Mouse (Mus musculus) brain, embryonic 14.5 days (tissue): ENCODE data around the gene Cdkn2a.

Experiments
- CTCF ChIP-seq: fragments of 200-500 bp; IDR thresholded peaks from 2 replicates; pipeline ENCODE4 v1.5.1; 2012; ENCODE audit warnings: inconsistent platforms, mild to moderate bottlenecking, moderate library complexity, borderline replicate concordance; ENCODE audit not compliant: insufficient read depth, insufficient read length; ENCODE audit errors: extremely low read depth
- POLR2A ChIP-seq: fragments of 200-500 bp; IDR thresholded peaks from 2 replicates; pipeline ENCODE4 v1.6.1; 2012; ENCODE audit warnings: mild to moderate bottlenecking, inconsistent platforms, borderline replicate concordance; ENCODE audit not compliant: poor library complexity, insufficient read depth, insufficient read length, severe bottlenecking; ENCODE audit errors: extremely low read depth

DNA sequence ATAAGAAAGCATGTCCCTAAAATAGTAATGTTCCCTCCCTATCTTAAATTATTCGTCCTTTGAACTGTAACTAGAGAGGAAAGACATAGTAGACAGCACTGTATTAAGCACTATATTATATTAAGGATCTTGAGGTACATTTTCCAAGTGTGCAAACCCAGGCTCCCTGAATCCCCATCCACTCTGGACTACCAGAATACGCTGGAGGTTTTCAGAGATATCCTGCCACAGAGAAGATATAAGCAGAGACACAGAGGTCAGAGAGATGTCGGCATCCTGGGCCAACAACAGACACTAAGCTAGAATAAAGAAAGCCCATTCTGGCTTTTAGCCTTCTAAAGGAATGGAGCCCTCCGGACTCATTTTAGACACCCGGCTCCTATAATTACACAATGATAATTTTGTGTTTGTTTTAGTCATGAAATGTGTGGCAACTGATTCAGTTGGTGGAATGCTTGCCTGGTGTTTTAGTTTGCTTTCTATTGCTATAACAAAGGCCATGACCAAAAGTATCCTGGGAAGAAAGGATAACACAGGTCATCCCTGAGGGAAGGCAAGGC, 17.0 kb downstream of the Cdkn2a start:
- TF ChIP-seq CTCF (no peak), POLR2A (no peak)
